Mouse (Mus musculus) left cerebral cortex, postnatal 10 days (tissue): ENCODE results near the gene Rpl23. TPM values are rescaled to one million over a fixed set of nuclear protein-coding genes. Genes with fewer than 3 reads are reported as not detected.
"Not testable (repeated sequence)": the region's sequence is repeated elsewhere in the genome, so short reads cannot be mapped to it uniquely, and the experiment has no call there.

Experiments
- DNase-seq, 2 experiments: peaks; one replicate each; pipeline ENCODE4 v3.0.0; 2021 to 2022; ENCODE audit warnings: low spot score in 2 of 2, mixed read lengths in 1 of 2; ENCODE audit errors: extremely low spot score in 1 of 2
- intact Hi-C: fragments of 180-260 bp; cut with DNase I; formaldehyde crosslinking; loops from one replicate; pipeline ENCODE4 v1.15.1; 2025
- total RNA-seq, 2 experiments: library from RNA; stranded (reverse); gene quantifications; 2 replicates each; pipeline ENCODE4 v1.2.3; 2021

Gene Rpl23
- total RNA-seq, 2 experiments from 2014 or later: 423 to 456 TPM

- no peak for DNase-seq
- intact Hi-C loops: no loop called here
These were observed 20.3 kb upstream of the Rpl23 start for GRCm38 (mm10) chr11:97802495-97802894.

- DNase-seq: no peak
- intact Hi-C loops: no loop called here
These were observed 19.9 kb upstream of the Rpl23 start for GRCm38 (mm10) chr11:97802194-97802470.

GRCm38 (mm10) chr11:97801409-97802193, 19.4 kb upstream of the Rpl23 start:
- intact Hi-C loops: no loop called here
- DNase-seq: no peak

- intact Hi-C loops: no loop called here
- DNase-seq: no peak
These were observed 18.6 kb upstream of the Rpl23 start for GRCm38 (mm10) chr11:97800691-97801408.

GRCm38 (mm10) chr11:97799994-97800690, 17.9 kb upstream of the Rpl23 start:
- intact Hi-C loops: loop anchor here (2.0 to 5.0 kb wide), 3 partner anchors 39 to 187 kb away; partner anchors contain the start of genes Fbxo47 and Plxdc1
- peak in 1 of 2 experiments; percentile 87 for DNase-seq

- peak; percentile 82 to 92 for DNase-seq
- intact Hi-C loops: loop anchor here (2.0 to 5.0 kb wide), 3 partner anchors 39 to 188 kb away; partner anchors contain the start of genes Fbxo47 and Plxdc1
These were observed 17.1 kb upstream of the Rpl23 start for GRCm38 (mm10) chr11:97799146-97799993.

- peak; percentile 85 to 87 for DNase-seq
- intact Hi-C loops: loop anchor here (2.0 to 5.0 kb wide), 3 partner anchors 40 to 189 kb away; partner anchors contain the start of genes Fbxo47 and Plxdc1
These were observed 16.5 kb upstream of the Rpl23 start, which contains the start of gene Lasp1 for GRCm38 (mm10) chr11:97798782-97799145. TSS of gene Lasp1 (plus strand) at chr11:97799000.

GRCm38 (mm10) chr11:97798083-97798435, 15.8 kb upstream of the Rpl23 start:
- no peak for DNase-seq
- intact Hi-C loops: loop anchor here (2.0 to 5.0 kb wide), 3 partner anchors 41 to 189 kb away; partner anchors contain the start of genes Fbxo47 and Plxdc1

- intact Hi-C loops: loop anchor here (2.0 to 5.0 kb wide), 3 partner anchors 41 to 190 kb away; partner anchors contain the start of genes Fbxo47 and Plxdc1
These were observed 15.3 kb upstream of the Rpl23 start for GRCm38 (mm10) chr11:97797369-97798082.

GRCm38 (mm10) chr11:97796910-97797309, 14.7 kb upstream of the Rpl23 start:
- intact Hi-C loops: loop anchor here (5.0 kb wide), 2 partner anchors 85 to 190 kb away; partner anchors contain the start of genes Fbxo47 and Plxdc1
- peak; percentile 72 to 74 for DNase-seq

More at GRCm38 (mm10) chr11:97797369-97798082, 15.3 kb upstream of the Rpl23 start:
- no peak for DNase-seq

- intact Hi-C loops: no loop called here
These were observed 10.9 kb upstream of the Rpl23 start for GRCm38 (mm10) chr11:97793165-97793564.

GRCm38 (mm10) chr11:97790778-97791438, 8.7 kb upstream of the Rpl23 start:
- DNase-seq, intact Hi-C loops: not testable (repeated sequence)

More at GRCm38 (mm10) chr11:97793165-97793564, 10.9 kb upstream of the Rpl23 start:
- DNase-seq: no peak

GRCm38 (mm10) chr11:97789727-97790126, 7.5 kb upstream of the Rpl23 start:
- no peak for DNase-seq
- intact Hi-C loops: no loop called here

- intact Hi-C loops: no loop called here
- no peak for DNase-seq
These were observed 5.7 kb upstream of the Rpl23 start for GRCm38 (mm10) chr11:97787961-97788360.

- no peak for DNase-seq
- intact Hi-C loops: loop anchor here (5.0 kb wide), 1 partner anchor 100 kb away; the partner anchor contains the start of gene Fbxo47
These were observed 293 bp upstream of the Rpl23 start for GRCm38 (mm10) chr11:97782564-97782895.

GRCm38 (mm10) chr11:97781478-97781831, 782 bp downstream of the Rpl23 start:
- intact Hi-C loops: loop anchor here (5.0 kb wide), 1 partner anchor 101 kb away; the partner anchor contains the start of gene Fbxo47
- no peak for DNase-seq
